Mouse (Mus musculus): ENCODE measurements at regions not wholly inside any gene's neighbourhood (a gene's known extent, or its start where the extent isn't known, plus 50 kb on each side); places are given as distances from the start of the nearest gene placed in this dataset. TPM values are rescaled to one million over a fixed set of nuclear protein-coding genes. Genes with fewer than 3 reads are reported as not detected.
"Not testable (repeated sequence)": the region's sequence is repeated elsewhere in the genome, so short reads cannot be mapped to it uniquely, and the experiment has no call there.

GRCm38 (mm10) chr9:104401673-104402072, 64.1 kb upstream of the Acpp start:
- intact Hi-C loops (cut with DNase I), result no loop called here
- no peak for DNase-seq (ENCODE audit: low spot score)

GRCm38 (mm10) chr9:104399927-104400326, 62.4 kb upstream of the Acpp start:
- intact Hi-C loops (cut with DNase I), result no loop called here
- DNase-seq (ENCODE audit: low spot score), result no peak

GRCm38 (mm10) chr9:104398484-104398883, 60.9 kb upstream of the Acpp start:
- DNase-seq (ENCODE audit: low spot score); intact Hi-C loops (cut with DNase I): not testable (repeated sequence)

- intact Hi-C loops (cut with DNase I), result no loop called here
- no peak for DNase-seq (ENCODE audit: low spot score)
These were observed 50.3 kb upstream of the Acpp start for GRCm38 (mm10) chr9:104387805-104388204.

Small RNA genes lying in the stretch of these regions (microRNA-seq; reads per million reads assigned to microRNA genes)
- gene Mir2136, result not detected
